Mouse (Mus musculus) megakaryocyte-erythroid progenitor cell, adult 5 weeks (primary cell): ENCODE data around the gene Gm21170. TPM values are rescaled to one million over a fixed set of nuclear protein-coding genes. Genes with fewer than 3 reads are reported as not detected.

Source experiments
- polyA plus RNA-seq: library from polyadenylated mRNA; stranded (reverse); fragments of >175 nt; gene quantifications from 2 replicates; pipeline ENCODE4 v1.2.3, GENCODE M21; 2012

Gm21170 gene
- not detected in 2 replicates for polyA plus RNA-seq

DNA sequence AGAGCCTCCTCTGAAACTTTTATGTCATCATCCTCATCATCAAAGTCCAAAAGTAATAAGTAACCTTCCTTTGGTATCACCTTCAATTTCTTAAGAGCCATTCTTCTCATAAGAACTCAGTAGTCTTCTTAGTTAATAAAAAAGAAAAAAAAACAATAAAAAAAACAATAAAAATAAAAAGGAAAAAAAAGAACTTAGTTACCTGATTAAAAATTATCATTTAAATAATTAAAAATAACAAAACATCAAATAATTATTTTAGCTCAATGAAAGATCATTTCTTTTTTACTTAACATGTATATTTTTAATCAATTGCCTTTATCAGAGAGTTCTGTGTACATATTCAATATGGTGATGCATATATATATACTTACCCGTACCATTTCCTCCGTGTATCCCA lies at the start of gene Gm21170:
TSS of gene Gm21170 (minus strand) at position 101 of the 400 bp plus-strand sequence.

Other genes with a start within 250 kb of the Gm21170 start
- not detected in 2 replicates for gene Gm21256, start 240.1 kb downstream of the Gm21170 start, polyA plus RNA-seq